Mouse (Mus musculus) megakaryocyte-erythroid progenitor cell, adult 5-6 weeks (primary cell): ENCODE data around the gene Mzt1. TPM values are rescaled to one million over a fixed set of nuclear protein-coding genes. Genes with fewer than 3 reads are reported as not detected.
A peak's percentile ranks its signal among the peaks of the same experiment; 100 is the strongest.
"Not testable (repeated sequence)": the region's sequence is repeated elsewhere in the genome, so short reads cannot be mapped to it uniquely, and the experiment has no call there.

Experiments
- ATAC-seq: replicated peaks from 2 replicates; pipeline ENCODE4 v1.8.0; 2016; ENCODE audit warnings: mild to moderate bottlenecking, inconsistent platforms; ENCODE audit not compliant: severe bottlenecking, poor library complexity, low FRiP score, low TSS enrichment
- total RNA-seq, 2 experiments: library from RNA; stranded (forward) in 1 of 2; stranded (reverse) in 1 of 2; fragments of 200-1000, 215-1000 nt in 1 of 2; fragments of >200 nt in 1 of 2; fragmentation: Nextera tagmentation in 1 of 2; gene quantifications; 2 replicates each; pipeline ENCODE4 v1.2.3; 2014 to 2017

Mzt1 gene
- total RNA-seq (2014; fragmentation: Nextera tagmentation) = 63.8 and 87.8 TPM in 2 replicates
- total RNA-seq (2017) = 70.9 and 73.3 TPM in 2 replicates

- peak; percentile 84 for ATAC-seq
Measured at GRCm38 (mm10) chr14:99046031-99046781, at the start of gene Mzt1, which contains the start of gene Bora. TSS of gene Mzt1 (minus strand) at chr14:99046134. TSS of gene Bora (plus strand) at chr14:99046222.

DNA sequence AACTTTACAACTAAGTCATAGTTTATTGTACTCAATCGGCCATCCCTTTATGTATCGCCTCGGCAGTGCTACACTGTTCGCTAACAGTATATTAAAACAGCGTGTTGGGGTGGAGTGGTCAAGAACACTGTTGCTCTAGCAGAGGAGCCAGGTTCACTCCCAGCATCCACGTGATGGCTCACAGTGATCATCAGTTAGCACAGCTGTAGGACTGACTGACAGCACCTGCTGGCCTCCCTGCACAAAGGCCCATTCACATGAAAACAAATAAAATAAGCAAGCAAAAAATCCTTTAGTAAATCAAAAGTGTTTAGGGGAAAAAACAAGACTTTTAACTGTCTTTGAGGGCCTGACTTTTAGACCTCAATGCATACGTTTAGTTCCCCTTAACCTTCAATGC, 43.0 kb upstream of the Mzt1 start:
- ATAC-seq = no peak

GRCm38 (mm10) chr14:99071146-99071545, 25.2 kb upstream of the Mzt1 start:
- no peak for ATAC-seq

GRCm38 (mm10) chr14:99063091-99063490, 17.2 kb upstream of the Mzt1 start:
- ATAC-seq = 0 out of 2 replicates have a peak, but pooled peaks have one; percentile 30

- ATAC-seq = no peak
Measured at GRCm38 (mm10) chr14:99060616-99061015, 14.7 kb upstream of the Mzt1 start.

DNA sequence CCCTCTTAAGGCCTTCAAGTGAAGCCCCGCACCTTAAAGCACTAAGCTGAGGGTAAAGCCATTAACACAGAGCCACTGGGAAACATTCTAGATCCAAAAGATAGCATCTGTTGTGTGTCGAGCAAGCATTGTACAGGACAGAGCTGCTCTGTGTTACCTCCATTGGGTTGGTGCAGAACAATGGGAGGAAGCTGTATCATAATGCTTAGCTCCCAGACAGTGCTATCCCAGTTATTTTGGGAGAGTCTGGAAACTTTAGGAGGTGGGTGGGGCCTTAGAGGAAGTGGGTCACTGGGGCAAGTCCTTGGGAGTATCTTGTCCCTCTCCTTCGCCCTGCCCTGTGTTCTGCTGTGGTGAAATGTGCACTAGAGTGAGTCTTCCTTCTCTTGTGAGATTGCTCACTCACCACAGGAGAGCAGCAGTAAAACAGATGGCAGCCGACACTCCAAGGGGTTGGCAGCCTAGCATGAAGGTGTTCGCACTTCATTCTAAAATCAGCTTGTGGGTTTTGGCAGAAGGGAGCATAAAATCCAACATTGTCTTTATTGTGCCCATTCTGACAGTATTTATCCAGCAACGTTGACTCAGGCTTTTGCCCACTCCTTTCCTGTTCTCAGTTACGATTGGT, 13.1 kb upstream of the Mzt1 start:
- no peak for ATAC-seq

DNA sequence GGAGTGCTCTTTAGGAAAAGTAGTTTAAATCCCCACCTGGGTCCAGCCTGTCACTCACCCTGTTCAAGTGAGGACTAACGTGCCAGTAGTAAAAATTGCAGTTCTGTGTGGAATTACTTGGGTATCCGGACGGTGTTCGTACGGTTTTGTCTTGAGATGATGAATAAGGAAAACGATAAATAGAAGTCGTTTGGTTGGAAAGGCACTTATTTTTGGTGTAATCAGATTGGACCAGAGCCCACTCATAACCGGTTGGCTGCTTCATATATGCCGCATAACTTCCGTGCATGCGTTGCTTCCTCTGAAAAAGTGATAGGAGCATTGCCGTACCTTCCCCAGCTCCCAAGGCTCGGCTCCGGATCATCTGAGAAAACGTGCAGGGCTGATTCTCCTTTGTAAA, 848 bp upstream of the Mzt1 start:
- peak; percentile 42 for ATAC-seq

DNA sequence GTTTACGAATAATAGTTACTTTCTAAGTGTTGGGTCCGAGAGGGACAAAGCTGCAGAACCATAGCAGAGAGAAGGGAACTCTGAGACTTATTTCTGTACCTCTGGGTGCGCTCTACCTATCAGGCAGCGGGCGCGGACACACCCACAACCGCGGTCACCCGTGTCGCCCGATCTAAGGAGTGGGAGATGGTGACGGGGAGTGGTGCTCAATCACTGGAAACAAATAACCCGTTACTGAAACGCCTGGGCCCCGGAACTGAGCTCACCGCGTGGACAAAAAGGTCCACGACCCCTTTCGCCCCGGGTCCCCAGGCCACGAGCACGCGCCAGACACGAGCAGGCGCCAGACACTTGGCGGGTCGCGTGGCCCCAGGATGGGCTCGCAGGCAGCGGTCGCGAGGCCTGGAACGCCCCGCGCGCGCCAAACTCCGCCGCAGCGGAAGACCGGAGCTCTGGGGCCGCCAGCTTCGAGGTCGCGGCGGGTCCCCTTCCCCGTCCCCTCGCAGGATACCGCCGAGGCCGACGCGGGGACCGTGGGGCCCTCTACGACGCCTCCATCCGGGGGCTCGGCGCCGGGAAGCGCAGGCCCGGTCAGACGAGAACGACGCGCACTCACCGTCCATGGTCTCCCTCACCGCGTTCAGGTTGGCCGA, 430 bp downstream of the Mzt1 start:
- 0 out of 2 replicates have a peak, but pooled peaks have one; percentile 10 for ATAC-seq

- ATAC-seq = peak; percentile 55
Measured at GRCm38 (mm10) chr14:99044718-99045117, 1.2 kb downstream of the Mzt1 start.

DNA sequence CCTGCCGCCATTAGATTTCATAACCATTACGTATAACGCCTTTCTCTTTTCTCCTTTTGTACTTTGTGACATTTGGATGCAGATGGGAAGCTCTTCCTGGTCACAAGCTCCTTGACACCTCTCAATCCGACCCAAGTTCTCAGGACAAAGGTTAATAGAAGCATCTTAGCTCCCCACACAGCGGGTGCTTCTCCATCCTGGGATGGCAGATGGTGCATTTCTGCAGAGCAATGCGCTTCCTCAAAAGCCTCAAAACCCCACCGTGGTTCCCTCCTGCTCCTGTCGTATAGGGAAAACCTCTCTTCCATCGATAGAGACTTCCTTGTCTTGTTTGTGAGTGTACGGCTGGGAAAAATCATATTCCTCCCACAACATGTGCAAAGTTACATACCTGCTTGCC, 1.8 kb downstream of the Mzt1 start:
- ATAC-seq = no peak

GRCm38 (mm10) chr14:99043499-99043898, 2.4 kb downstream of the Mzt1 start:
- peak; percentile 24; the same call in 1 of the 2 replicates for ATAC-seq

GRCm38 (mm10) chr14:99041416-99041815, 4.5 kb downstream of the Mzt1 start:
- ATAC-seq = no peak

DNA sequence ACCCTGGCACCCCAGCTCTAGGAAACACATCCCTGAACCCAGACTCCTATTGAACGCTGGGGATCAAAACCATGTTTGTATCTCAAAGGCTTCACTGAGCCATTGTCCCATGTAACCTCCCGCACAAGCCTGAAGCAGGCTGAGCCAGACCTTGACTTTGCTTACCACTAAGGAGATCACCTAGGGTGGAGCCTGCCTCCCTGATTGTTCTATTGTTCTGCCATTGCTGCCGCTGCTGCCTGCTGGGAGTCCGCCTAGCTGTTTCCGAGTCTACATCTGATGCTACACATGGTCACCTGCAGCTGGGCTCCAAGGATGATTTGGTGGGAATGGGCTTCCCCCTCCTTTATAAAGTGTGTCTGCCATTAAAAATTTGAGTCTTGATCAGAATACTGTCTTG, 6.6 kb downstream of the Mzt1 start:
- ATAC-seq = not testable (repeated sequence)

DNA sequence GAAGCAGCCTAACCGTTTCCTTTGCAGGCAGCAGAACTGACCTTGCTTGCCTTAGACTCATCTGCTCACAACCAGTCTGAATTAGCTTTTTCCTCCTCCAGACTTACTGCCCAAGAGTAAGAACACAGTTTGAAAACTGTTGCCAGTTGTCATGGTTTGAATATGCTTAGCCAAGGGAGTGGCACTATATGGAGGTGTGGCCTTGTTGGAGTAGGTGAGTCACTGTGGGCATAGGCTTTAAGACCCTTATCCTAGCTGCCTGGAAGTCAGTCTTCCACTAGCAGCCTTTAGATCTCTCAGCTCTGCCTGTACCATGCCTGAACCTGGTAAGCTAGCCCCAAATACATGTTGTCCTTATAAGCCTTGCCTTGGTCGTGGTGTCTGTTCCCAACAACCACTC, 8.2 kb downstream of the Mzt1 start:
- ATAC-seq = no peak

GRCm38 (mm10) chr14:99036039-99036438, 9.9 kb downstream of the Mzt1 start:
- ATAC-seq = no peak

DNA sequence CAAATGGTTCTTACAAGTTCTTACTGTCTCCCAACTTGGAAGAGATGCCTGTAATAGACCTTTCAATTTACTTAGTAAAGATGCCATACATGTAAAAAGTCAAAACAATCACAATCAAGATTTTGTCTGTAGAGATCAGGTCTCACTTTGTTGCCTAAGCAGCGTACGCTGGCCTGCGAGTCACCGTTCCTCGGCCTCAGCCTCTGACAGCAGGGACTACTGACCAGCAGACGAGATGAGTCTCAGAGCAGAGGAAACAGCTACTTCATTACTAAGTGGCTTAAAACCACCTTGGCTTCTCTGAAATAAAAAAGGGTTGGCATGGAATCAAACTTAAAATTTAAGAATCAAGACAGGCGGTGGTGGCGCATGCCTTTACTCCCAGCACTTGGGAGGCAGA, 11.1 kb downstream of the Mzt1 start:
- ATAC-seq = not testable (repeated sequence)

GRCm38 (mm10) chr14:99032596-99032995, 13.3 kb downstream of the Mzt1 start:
- peak; percentile 14; the same call in 1 of the 2 replicates for ATAC-seq

- 0 out of 2 replicates have a peak, but pooled peaks have one; percentile 14 for ATAC-seq
Measured at GRCm38 (mm10) chr14:99031337-99031873, 14.5 kb downstream of the Mzt1 start.

DNA sequence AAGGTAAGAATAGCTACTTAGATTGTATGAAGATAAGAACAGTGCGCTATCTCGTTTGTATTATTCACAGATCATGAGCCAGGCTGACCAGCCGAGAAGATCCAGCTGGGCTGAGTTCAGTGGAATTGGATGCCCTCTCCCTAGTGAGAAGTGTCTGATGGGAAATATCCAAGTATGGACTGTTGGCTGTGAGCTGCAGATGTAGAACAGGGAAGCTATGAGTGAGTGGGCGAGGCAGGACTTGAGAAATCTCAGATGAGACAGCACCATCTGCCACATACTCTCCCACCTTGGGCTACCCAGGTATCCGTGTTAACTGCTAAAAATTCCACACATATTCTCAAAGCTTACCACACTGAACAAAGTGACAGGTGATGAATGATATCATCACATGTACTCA, 15.9 kb downstream of the Mzt1 start:
- no peak for ATAC-seq
